Mouse (Mus musculus) bone marrow, adult 2 months (tissue): Measurements from ENCODE around the gene Hspa12a. TPM values are rescaled to one million over a fixed set of nuclear protein-coding genes. Genes with fewer than 3 reads are reported as not detected.
"Not testable (repeated sequence)": the region's sequence is repeated elsewhere in the genome, so short reads cannot be mapped to it uniquely, and the experiment has no call there.

Experiments used
- H3K27ac ChIP-seq: fragments of 200-500 bp; 2 replicates; pipeline ENCODE4 v1.5.1; 2012; ENCODE audit warnings: low read depth, mild to moderate bottlenecking, control low read depth, inconsistent platforms, low read length; ENCODE audit not compliant: control insufficient read depth, poor library complexity, insufficient read depth
- H3K4me1 ChIP-seq: fragments of 200-500 bp; 2 replicates; pipeline ENCODE4 v1.6.1; 2011; ENCODE audit warnings: low read length; ENCODE audit not compliant: control insufficient read depth, insufficient read depth
- H3K4me3 ChIP-seq: fragments of 200-500 bp; replicated peaks from 2 replicates; pipeline ENCODE3; 2011; ENCODE audit warnings: mild to moderate bottlenecking, low read depth, low read length, control low read depth; ENCODE audit not compliant: control insufficient read depth
- CTCF ChIP-seq: fragments of 200-500 bp; IDR thresholded peaks from 2 replicates; pipeline ENCODE4 v1.5.1; 2011; ENCODE audit warnings: low read length, control low read depth; ENCODE audit not compliant: control insufficient read depth, insufficient read depth
- POLR2A ChIP-seq: fragments of 200-500 bp; IDR thresholded peaks from 2 replicates; pipeline ENCODE4 v1.6.1; 2011; ENCODE audit warnings: low read depth, mild to moderate bottlenecking, control low read depth, low read length, borderline replicate concordance; ENCODE audit not compliant: control insufficient read depth
- WGBS: fragments of 180-500 bp; shearing (Covaris S2); methylation state at CpG from one replicate; pipeline ENCODE4 v1.1.7; 2018; 5-methylcytosine and 5-hydroxymethylcytosine counted together
- polyA plus RNA-seq: library from polyadenylated mRNA; stranded (reverse); fragments of >200 nt; gene quantifications from 2 replicates; pipeline ENCODE4 v1.2.4, GENCODE M21; 2011; ENCODE audit warnings: low replicate concordance; ENCODE audit not compliant: missing spikeins, insufficient read depth, insufficient read length

Hspa12a gene
- polyA plus RNA-seq, 1 experiment: 2.3 TPM

GRCm38 (mm10) chr19:58918597-58918996 is 24.9 kb downstream of the Hspa12a start:
- 12% methylated on average over 11 of the region's 11 CpGs for WGBS
- H3K27ac ChIP-seq: no peak overlapping the region
- peak overlapping the region; percentile 6 for H3K4me3 ChIP-seq
- TF ChIP-seq CTCF: no peak
- H3K4me1 ChIP-seq: no peaks in the 10 kb centered on the region

- H3K4me1 ChIP-seq: no peaks in the 10 kb centered on the region; the same call in 1 of the 2 replicates
- 86% methylated on average over 6 of the region's 6 CpGs for WGBS
- TF ChIP-seq POLR2A (no peak), CTCF (no peak)
- H3K27ac ChIP-seq: no peak overlapping the region
- no peak overlapping the region for H3K4me3 ChIP-seq
These were observed 30.2 kb downstream of the Hspa12a start for GRCm38 (mm10) chr19:58913301-58913700.

GRCm38 (mm10) chr19:58911386-58911785 is 32.1 kb downstream of the Hspa12a start:
- TF ChIP-seq POLR2A (no peak), CTCF (0 out of 2 replicates have a peak, but pooled peaks have one; percentile 40)
- no peak overlapping the region for H3K4me3 ChIP-seq
- no peaks in the 10 kb centered on the region; the same call in 1 of the 2 replicates for H3K4me1 ChIP-seq
- WGBS: 11% methylated on average over 9 of the region's 9 CpGs
- no peak overlapping the region for H3K27ac ChIP-seq

GRCm38 (mm10) chr19:58910941-58911368 is 32.5 kb downstream of the Hspa12a start:
- Histone ChIP-seq H3K4me3 (peak overlapping the region; percentile 12), H3K4me1 (no peaks in the 10 kb centered on the region; the same call in 1 of the 2 replicates), H3K27ac (no peak overlapping the region)
- no peak for TF ChIP-seq CTCF
- TF ChIP-seq POLR2A: no peak
- WGBS: 4% methylated on average over 11 of the region's 11 CpGs

- no peak for TF ChIP-seq POLR2A
- TF ChIP-seq CTCF: no peak
- no peak overlapping the region for H3K4me3 ChIP-seq
- WGBS: 42% methylated on average over 10 of the region's 10 CpGs
- no peaks in the 10 kb centered on the region; the same call in 1 of the 2 replicates for H3K4me1 ChIP-seq
- H3K27ac ChIP-seq: no peak overlapping the region
These were observed 35.4 kb downstream of the Hspa12a start for GRCm38 (mm10) chr19:58908018-58908417.

GRCm38 (mm10) chr19:58906685-58907084 is 36.8 kb downstream of the Hspa12a start:
- Histone ChIP-seq H3K27ac (no peak overlapping the region), H3K4me3 (no peak overlapping the region), H3K4me1 (no peaks in the 10 kb centered on the region; the same call in 1 of the 2 replicates)
- 59% methylated on average over 9 of the region's 9 CpGs for WGBS
- TF ChIP-seq CTCF (no peak), POLR2A (no peak)

GRCm38 (mm10) chr19:58903899-58904327 is 39.5 kb downstream of the Hspa12a start:
- Histone ChIP-seq H3K4me3 (no peak overlapping the region), H3K4me1 (no peaks in the 10 kb centered on the region), H3K27ac (no peak overlapping the region)
- under 1% methylated on average over 11 of the region's 11 CpGs for WGBS
- no peak for TF ChIP-seq POLR2A
- peak; percentile 87 for TF ChIP-seq CTCF

GRCm38 (mm10) chr19:58903079-58903898 is 40.2 kb downstream of the Hspa12a start:
- Histone ChIP-seq H3K27ac (no peak overlapping the region), H3K4me1 (no peaks in the 10 kb centered on the region), H3K4me3 (no peak overlapping the region)
- TF ChIP-seq CTCF: no peak
- no peak for TF ChIP-seq POLR2A
- 55% methylated on average over 7 of the region's 7 CpGs for WGBS

GRCm38 (mm10) chr19:58900471-58900870 is 43.0 kb downstream of the Hspa12a start:
- 83% methylated on average over 10 of the region's 10 CpGs for WGBS
- H3K4me1 ChIP-seq, H3K27ac ChIP-seq, H3K4me3 ChIP-seq: not testable (repeated sequence)
